Mouse (Mus musculus): ENCODE data around the gene Dgkk. TPM values are rescaled to one million over a fixed set of nuclear protein-coding genes. Genes with fewer than 3 reads are reported as not detected.
"Not testable (repeated sequence)": the region's sequence is repeated elsewhere in the genome, so short reads cannot be mapped to it uniquely, and the experiment has no call there.

The Dgkk gene
- polyA plus RNA-seq, 1 experiment from 2014 or later, result 0.54 TPM

- H3K9me3 ChIP-seq, result no peaks in the 10 kb centered on the region
- H3K27me3 ChIP-seq, result no peaks in the 10 kb centered on the region
- H3K4me1 ChIP-seq (replicated peaks), result no peaks in the 10 kb centered on the region
- no peak overlapping the region for H3K9ac ChIP-seq (replicated peaks)
- ATAC-seq (ENCODE audit: insufficient number of reproducible peaks, insufficient read depth, low FRiP score, low TSS enrichment, low read depth), result no peak
- no peak overlapping the region for H3K4me2 ChIP-seq
- no peak overlapping the region for H3K27ac ChIP-seq
- 94% methylated on average over 2 of the region's 2 CpGs for WGBS
- no peak overlapping the region for H3K4me3 ChIP-seq (replicated peaks)
- no peaks in the 10 kb centered on the region for H3K36me3 ChIP-seq
Observed at GRCm38 (mm10) chrX:6911047-6911446, 131.9 kb downstream of the Dgkk start.

GRCm38 (mm10) chrX:6922165-6922564 is 143.1 kb downstream of the Dgkk start:
- no peaks in the 10 kb centered on the region for H3K4me1 ChIP-seq (replicated peaks)
- no peak for ATAC-seq (ENCODE audit: insufficient number of reproducible peaks, insufficient read depth, low FRiP score, low TSS enrichment, low read depth)
- WGBS, result 74% methylated on average over 5 of the region's 5 CpGs
- H3K27ac ChIP-seq, result no peak overlapping the region
- no peaks in the 10 kb centered on the region for H3K36me3 ChIP-seq
- H3K27me3 ChIP-seq, result no peaks in the 10 kb centered on the region
- no peak overlapping the region for H3K9ac ChIP-seq (replicated peaks)
- no peaks in the 10 kb centered on the region for H3K9me3 ChIP-seq
- H3K4me3 ChIP-seq (replicated peaks), result no peak overlapping the region
- no peak overlapping the region for H3K4me2 ChIP-seq

- ATAC-seq (ENCODE audit: insufficient number of reproducible peaks, insufficient read depth, low FRiP score, low TSS enrichment, low read depth), result no peak
- Histone ChIP-seq H3K4me1 (replicated peaks) (no peaks in the 10 kb centered on the region), H3K9me3 (no peaks in the 10 kb centered on the region), H3K4me2 (no peak overlapping the region), H3K27ac (no peak overlapping the region), H3K27me3 (no peaks in the 10 kb centered on the region), H3K4me3 (replicated peaks) (no peak overlapping the region), H3K9ac (replicated peaks) (no peak overlapping the region), H3K36me3 (no peaks in the 10 kb centered on the region)
- 79% methylated on average over 4 of the region's 4 CpGs for WGBS
Observed at GRCm38 (mm10) chrX:6926224-6926623, 147.1 kb downstream of the Dgkk start.

GRCm38 (mm10) chrX:6968598-6968997 is 189.5 kb downstream of the Dgkk start:
- no peaks in the 10 kb centered on the region for H3K9me3 ChIP-seq
- H3K27ac ChIP-seq, result no peak overlapping the region
- 90% methylated on average over 3 of the region's 3 CpGs for WGBS
- ATAC-seq (ENCODE audit: insufficient number of reproducible peaks, insufficient read depth, low FRiP score, low TSS enrichment, low read depth), result no peak
- H3K27me3 ChIP-seq, result no peaks in the 10 kb centered on the region
- no peaks in the 10 kb centered on the region for H3K36me3 ChIP-seq
- H3K4me1 ChIP-seq (replicated peaks), result no peaks in the 10 kb centered on the region
- H3K4me3 ChIP-seq (replicated peaks), result no peak overlapping the region
- H3K4me2 ChIP-seq, result no peak overlapping the region
- no peak overlapping the region for H3K9ac ChIP-seq (replicated peaks)

- H3K27ac ChIP-seq, result no peak overlapping the region
- WGBS, result 88% methylated on average over 1 of the region's 1 CpGs
- H3K9ac ChIP-seq (replicated peaks), result no peak overlapping the region
- no peaks in the 10 kb centered on the region for H3K36me3 ChIP-seq
- no peaks in the 10 kb centered on the region for H3K27me3 ChIP-seq
- no peaks in the 10 kb centered on the region for H3K4me1 ChIP-seq (replicated peaks)
- no peak overlapping the region for H3K4me3 ChIP-seq (replicated peaks)
- no peak overlapping the region for H3K4me2 ChIP-seq
- no peaks in the 10 kb centered on the region for H3K9me3 ChIP-seq
- no peak for ATAC-seq (ENCODE audit: insufficient number of reproducible peaks, insufficient read depth, low FRiP score, low TSS enrichment, low read depth)
Observed at GRCm38 (mm10) chrX:6971956-6972355, 192.8 kb downstream of the Dgkk start.

- not testable (repeated sequence) for H3K9me3 ChIP-seq; H3K27ac ChIP-seq; H3K9ac ChIP-seq (replicated peaks); ATAC-seq (ENCODE audit: insufficient number of reproducible peaks, insufficient read depth, low FRiP score, low TSS enrichment, low read depth); H3K27me3 ChIP-seq; H3K4me2 ChIP-seq; H3K4me1 ChIP-seq (replicated peaks); H3K4me3 ChIP-seq (replicated peaks); H3K36me3 ChIP-seq
- 84% methylated on average over 4 of the region's 4 CpGs for WGBS
Observed at GRCm38 (mm10) chrX:6983916-6984315, 204.8 kb downstream of the Dgkk start.

All from limb, embryonic 12.5 days (tissue).